Comparison of ENCODE assay signal across 8 mouse cellular contexts in genomic region chr7:28268576-28268975, GRCm38 (mm10). TPM values are rescaled to one million over a fixed set of nuclear protein-coding genes. Genes with fewer than 3 reads are reported as not detected.
A peak's percentile ranks its signal among the peaks of the same experiment; 100 is the strongest.
DNase-seq lines count a peak whose midpoint lies in the region; ATAC-seq and TF ChIP-seq lines count a peak whose summit lies in the region.

No protein-coding gene starts in this region.

- H3K4me3 ChIP-seq in heart, embryonic 12.5 days: peak overlapping the region; percentile 82
- H3K4me3 ChIP-seq in E14TG2a.4 (replicated peaks; ENCODE audit: low read length): peak overlapping the region; percentile 89
- peak overlapping the region; percentile 97 for H3K4me3 ChIP-seq in forebrain, embryonic 13.5 days
- peak overlapping the region; percentile 67 for H3K4me3 ChIP-seq in liver, embryonic 13.5 days (replicated peaks)

- no peaks in the 10 kb centered on the region for H3K27me3 ChIP-seq in heart, embryonic 12.5 days (replicated peaks)
- H3K27me3 ChIP-seq in E14TG2a.4 (ENCODE audit: insufficient read depth, low read length): peaks cover 4% of the 10 kb centered on the region
- H3K27me3 ChIP-seq in forebrain, embryonic 13.5 days: no peaks in the 10 kb centered on the region
- H3K27me3 ChIP-seq in liver, embryonic 13.5 days: peaks cover 32% of the 10 kb centered on the region

- no peak for TF ChIP-seq CTCF in E14TG2a.4 (conservative IDR thresholded peaks at IDR 0.05; ENCODE audit: low read length)

- H3K4me2 ChIP-seq in heart, embryonic 12.5 days: peak overlapping the region; percentile 75
- peak overlapping the region; percentile 83 for H3K4me2 ChIP-seq in forebrain, embryonic 13.5 days
- peak overlapping the region; percentile 74 for H3K4me2 ChIP-seq in liver, embryonic 13.5 days

- H3K9ac ChIP-seq in heart, embryonic 12.5 days: peak overlapping the region; percentile 91
- H3K9ac ChIP-seq in forebrain, embryonic 13.5 days: peak overlapping the region; percentile 99
- H3K9ac ChIP-seq in liver, embryonic 13.5 days: peak overlapping the region; percentile 73

- ATAC-seq in heart, embryonic 12.5 days (ENCODE audit: insufficient number of reproducible peaks, low FRiP score): no peak
- ATAC-seq in forebrain, embryonic 13.5 days: no peak
- no peak for ATAC-seq in liver, embryonic 13.5 days (ENCODE audit: low read depth)

- 29% methylated on average over 16 of the region's 16 CpGs for WGBS in heart, embryonic 12.5 days
- WGBS in forebrain, embryonic 13.5 days: 35% methylated on average over 16 of the region's 16 CpGs
- WGBS in liver, embryonic 13.5 days (ENCODE audit: insufficient replicate concordance): 25% methylated on average over 16 of the region's 16 CpGs

- peak overlapping the region; percentile 77; the same call in 1 of the 2 replicates for H3K27ac ChIP-seq in heart, embryonic 12.5 days (ENCODE audit: poor library complexity, severe bottlenecking)
- H3K27ac ChIP-seq in forebrain, embryonic 13.5 days: peak overlapping the region; percentile 91
- H3K27ac ChIP-seq in liver, embryonic 13.5 days: no peak overlapping the region

- no peak for DNase-seq in heart, adult 8-10 months (ENCODE audit: low spot score)
- DNase-seq in liver, embryonic 13.5 days: no peak
- no peak for DNase-seq in urinary bladder, postnatal 4 days (ENCODE audit: low spot score in 2 of 2)
- no peak for DNase-seq in thymus, postnatal 10 days (ENCODE audit: low spot score in 2 of 2)
- no peak for DNase-seq in right cerebral cortex, adult 2 months (ENCODE audit: low spot score in 2 of 2)

- no peaks in the 10 kb centered on the region; the same call in 1 of the 2 replicates for H3K9me3 ChIP-seq in heart, embryonic 12.5 days (replicated peaks)
- H3K9me3 ChIP-seq in E14TG2a.4 (ENCODE audit: low read length): peaks cover 6% of the 10 kb centered on the region
- no peaks in the 10 kb centered on the region for H3K9me3 ChIP-seq in forebrain, embryonic 13.5 days (replicated peaks)
- H3K9me3 ChIP-seq in liver, embryonic 13.5 days (replicated peaks): no peaks in the 10 kb centered on the region

- H3K4me1 ChIP-seq in heart, embryonic 12.5 days (replicated peaks): peaks cover 5% of the 10 kb centered on the region
- peaks cover 17% of the 10 kb centered on the region for H3K4me1 ChIP-seq in E14TG2a.4 (replicated peaks; ENCODE audit: low read depth, low read length)
- H3K4me1 ChIP-seq in forebrain, embryonic 13.5 days: peaks cover 15% of the 10 kb centered on the region
- H3K4me1 ChIP-seq in liver, embryonic 13.5 days (replicated peaks): peaks cover 9% of the 10 kb centered on the region

- H3K36me3 ChIP-seq in heart, embryonic 12.5 days: peaks cover 23% of the 10 kb centered on the region
- H3K36me3 ChIP-seq in E14TG2a.4 (ENCODE audit: insufficient read depth, low read length): peaks cover 18% of the 10 kb centered on the region
- H3K36me3 ChIP-seq in forebrain, embryonic 13.5 days (ENCODE audit: poor library complexity, severe bottlenecking): peaks cover 40% of the 10 kb centered on the region
- H3K36me3 ChIP-seq in liver, embryonic 13.5 days: no peaks in the 10 kb centered on the region

RNA-seq across cellular contexts. Expression of gene Eid2, which starts 0.9 kb away (rescaled TPM):
- polyA plus RNA-seq in heart, embryonic 12.5 days (2016; fragmentation: Nextera tagmentation; extraction: Ambion mirVana): 7.4 and 8.7 TPM in 2 replicates
- 10 to 100 TPM; 11.8 to 14.4 (median 13.3) TPM for total RNA-seq in heart, adult 8-10 months (2022)
- 3.3 TPM in 2 replicates for polyA plus RNA-seq in forebrain, embryonic 13.5 days (2015; fragmentation: Nextera tagmentation; extraction: Ambion mirVana)
- polyA plus RNA-seq in liver, embryonic 13.5 days (2015; fragmentation: Nextera tagmentation; extraction: Ambion mirVana): 0.28 and 0.40 TPM in 2 replicates

RNA-seq across cellular contexts. Expression of gene Eid2b, which starts 9.0 kb away (rescaled TPM):
- polyA plus RNA-seq in heart, embryonic 12.5 days (2016; fragmentation: Nextera tagmentation; extraction: Ambion mirVana): 8.2 and 8.8 TPM in 2 replicates
- 10 to 100 TPM; 13.7 to 16.8 (median 15.2) TPM for total RNA-seq in heart, adult 8-10 months (2022)
- 30.3 and 31.4 TPM in 2 replicates for polyA plus RNA-seq in forebrain, embryonic 13.5 days (2015; fragmentation: Nextera tagmentation; extraction: Ambion mirVana)
- 2.5 and 2.6 TPM in 2 replicates for polyA plus RNA-seq in liver, embryonic 13.5 days (2015; fragmentation: Nextera tagmentation; extraction: Ambion mirVana)

RNA-seq across cellular contexts. Expression of gene Selenov, which starts 22.4 kb away (rescaled TPM):
- not detected in 2 replicates for polyA plus RNA-seq in heart, embryonic 12.5 days (2016; fragmentation: Nextera tagmentation; extraction: Ambion mirVana)
- total RNA-seq in heart, adult 8-10 months (2022): not detected
- 0.33 and 0.39 TPM in 2 replicates for polyA plus RNA-seq in forebrain, embryonic 13.5 days (2015; fragmentation: Nextera tagmentation; extraction: Ambion mirVana)
- polyA plus RNA-seq in liver, embryonic 13.5 days (2015; fragmentation: Nextera tagmentation; extraction: Ambion mirVana): not detected in 2 replicates

RNA-seq across cellular contexts. Expression of gene Dll3, which starts 33.5 kb away (rescaled TPM):
- 0.26 TPM in 1 of 2 replicates, not detected in the other for polyA plus RNA-seq in heart, embryonic 12.5 days (2016; fragmentation: Nextera tagmentation; extraction: Ambion mirVana)
- total RNA-seq in heart, adult 8-10 months (2022): not detected
- polyA plus RNA-seq in forebrain, embryonic 13.5 days (2015; fragmentation: Nextera tagmentation; extraction: Ambion mirVana): 20.3 and 22.2 TPM in 2 replicates
- polyA plus RNA-seq in liver, embryonic 13.5 days (2015; fragmentation: Nextera tagmentation; extraction: Ambion mirVana): 0.06 and 0.07 TPM in 2 replicates

RNA-seq across cellular contexts. Expression of gene Timm50, which starts 43.3 kb away (rescaled TPM):
- polyA plus RNA-seq in heart, embryonic 12.5 days (2016; fragmentation: Nextera tagmentation; extraction: Ambion mirVana): 133 and 136 TPM in 2 replicates
- 10 to 100 TPM; 59.2 to 68.5 (median 64.4) TPM for total RNA-seq in heart, adult 8-10 months (2022)
- polyA plus RNA-seq in forebrain, embryonic 13.5 days (2015; fragmentation: Nextera tagmentation; extraction: Ambion mirVana): 168 and 179 TPM in 2 replicates
- polyA plus RNA-seq in liver, embryonic 13.5 days (2015; fragmentation: Nextera tagmentation; extraction: Ambion mirVana): 114 and 118 TPM in 2 replicates
